Mouse (Mus musculus) heart, embryonic 16.5 days (tissue): ENCODE measurements around the gene Ankrd13c. TPM values are rescaled to one million over a fixed set of nuclear protein-coding genes. Genes with fewer than 3 reads are reported as not detected.

Source experiments
- ATAC-seq: fragments of 200-750 bp; cut with Nextera tagmentation; replicated peaks from 2 replicates; pipeline ENCODE4 v1.8.0; 2017; ENCODE audit warnings: moderate number of reproducible peaks; ENCODE audit not compliant: insufficient read depth, low FRiP score; ENCODE audit errors: extremely low read depth
- H3K27ac ChIP-seq: fragments of 300-500 bp; sonication (generic); 2 replicates; pipeline ENCODE4 v1.5.1; 2014; ENCODE audit warnings: mild to moderate bottlenecking, low read length, control low read depth, moderate library complexity
- H3K27me3 ChIP-seq: fragments of 300-500 bp; sonication (generic); 2 replicates; pipeline ENCODE4 v1.6.1; 2014; ENCODE audit warnings: low read length, mixed read lengths; ENCODE audit not compliant: control insufficient read depth, insufficient read depth
- H3K36me3 ChIP-seq: fragments of 300-500 bp; sonication (generic); 2 replicates; pipeline ENCODE4 v1.6.1; 2014; ENCODE audit not compliant: control insufficient read depth, insufficient read depth
- H3K4me1 ChIP-seq: fragments of 300-500 bp; sonication (generic); 2 replicates; pipeline ENCODE4 v1.6.1; 2014; ENCODE audit warnings: low read length, mixed read lengths; ENCODE audit not compliant: control insufficient read depth, insufficient read depth
- H3K4me2 ChIP-seq: fragments of 300-500 bp; sonication (generic); 2 replicates; pipeline ENCODE4 v1.6.1; 2014; ENCODE audit warnings: low read depth, mild to moderate bottlenecking, control low read depth, low read length
- H3K4me3 ChIP-seq: fragments of 300-500 bp; sonication (generic); 2 replicates; pipeline ENCODE4 v1.5.1; 2014; ENCODE audit warnings: mild to moderate bottlenecking, control low read depth, low read length
- H3K9ac ChIP-seq: fragments of 300-500 bp; sonication (generic); 2 replicates; pipeline ENCODE4 v1.6.1; 2014; ENCODE audit warnings: low read length, control low read depth
- H3K9me3 ChIP-seq: fragments of 300-500 bp; sonication (generic); replicated peaks from 2 replicates; pipeline ENCODE4 v1.6.1; 2016; ENCODE audit warnings: low read length; ENCODE audit not compliant: control insufficient read depth
- WGBS: fragments of 180-500 bp; shearing (Covaris S2); extraction: QIAGEN DNeasy Blood & Tissue Kit; methylation state at CpG from one replicate; pipeline ENCODE4 v1.1.7; 2014; 5-methylcytosine and 5-hydroxymethylcytosine counted together
- polyA plus RNA-seq: library from polyadenylated mRNA; unstranded; fragments of >200 nt; fragmentation: Nextera tagmentation; extraction: Ambion mirVana; gene quantifications from 2 replicates; pipeline ENCODE4 v1.2.1, GENCODE M21; 2015

Ankrd13c gene
- polyA plus RNA-seq, 1 experiment from 2014 or later: 17.1 TPM

DNA sequence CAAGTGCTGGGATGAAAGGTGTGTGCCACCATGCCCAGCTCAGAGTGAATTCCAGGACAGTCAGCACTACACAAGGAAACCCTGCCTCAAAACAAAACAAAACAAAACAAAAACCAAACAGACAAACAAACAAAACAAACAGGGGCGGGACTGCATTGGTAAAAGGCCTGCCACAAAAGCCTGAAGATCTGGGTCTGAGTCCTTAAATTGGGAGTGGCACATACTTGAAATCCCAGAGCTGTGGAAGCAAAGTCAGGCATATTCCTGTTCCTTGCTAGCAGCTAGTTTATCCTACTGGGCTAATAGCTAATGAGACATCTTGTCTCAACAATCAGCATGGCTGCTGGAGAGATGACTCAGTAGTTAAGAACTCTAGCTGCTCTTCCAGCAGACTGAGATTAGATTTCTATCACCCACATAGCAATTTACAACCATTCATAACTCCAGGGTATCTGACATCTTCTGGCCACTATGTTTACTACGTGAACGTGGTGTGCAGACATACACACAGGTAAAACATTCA is 12.7 kb upstream of the Ankrd13c start:
- Histone ChIP-seq H3K4me2 (no peak overlapping the region), H3K27me3 (no peaks in the 10 kb centered on the region), H3K9me3 (no peaks in the 10 kb centered on the region), H3K4me3 (no peak overlapping the region), H3K27ac (no peak overlapping the region), H3K4me1 (no peaks in the 10 kb centered on the region), H3K36me3 (no peaks in the 10 kb centered on the region), H3K9ac (no peak overlapping the region)
- ATAC-seq: no peak
- WGBS: 67% methylated on average over 3 of the region's 3 CpGs

DNA sequence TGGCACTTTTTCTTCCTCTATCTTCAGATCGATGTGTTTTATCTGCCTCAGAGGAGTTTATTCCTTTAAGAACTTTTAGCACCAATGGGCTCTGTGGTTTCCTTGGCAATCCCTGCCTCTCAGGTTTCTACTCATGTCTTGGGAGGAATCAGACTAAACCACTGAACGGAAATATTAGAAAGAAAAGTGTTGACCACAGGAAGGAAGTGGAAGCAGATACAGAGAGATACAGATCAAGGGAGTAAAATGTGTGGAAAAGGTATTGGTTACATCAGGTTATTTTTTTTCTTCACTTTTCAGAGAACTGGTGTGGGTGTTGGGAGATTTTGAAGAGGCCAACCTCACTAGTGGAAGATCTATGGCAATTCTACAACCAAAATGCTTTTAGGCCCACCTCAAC is 8.5 kb upstream of the Ankrd13c start:
- Histone ChIP-seq H3K27ac (no peak overlapping the region), H3K4me1 (no peaks in the 10 kb centered on the region), H3K4me3 (no peak overlapping the region), H3K9ac (no peak overlapping the region), H3K27me3 (no peaks in the 10 kb centered on the region), H3K9me3 (no peaks in the 10 kb centered on the region), H3K36me3 (no peaks in the 10 kb centered on the region), H3K4me2 (no peak overlapping the region)
- no peak for ATAC-seq
- 44% methylated on average over 2 of the region's 2 CpGs for WGBS

DNA sequence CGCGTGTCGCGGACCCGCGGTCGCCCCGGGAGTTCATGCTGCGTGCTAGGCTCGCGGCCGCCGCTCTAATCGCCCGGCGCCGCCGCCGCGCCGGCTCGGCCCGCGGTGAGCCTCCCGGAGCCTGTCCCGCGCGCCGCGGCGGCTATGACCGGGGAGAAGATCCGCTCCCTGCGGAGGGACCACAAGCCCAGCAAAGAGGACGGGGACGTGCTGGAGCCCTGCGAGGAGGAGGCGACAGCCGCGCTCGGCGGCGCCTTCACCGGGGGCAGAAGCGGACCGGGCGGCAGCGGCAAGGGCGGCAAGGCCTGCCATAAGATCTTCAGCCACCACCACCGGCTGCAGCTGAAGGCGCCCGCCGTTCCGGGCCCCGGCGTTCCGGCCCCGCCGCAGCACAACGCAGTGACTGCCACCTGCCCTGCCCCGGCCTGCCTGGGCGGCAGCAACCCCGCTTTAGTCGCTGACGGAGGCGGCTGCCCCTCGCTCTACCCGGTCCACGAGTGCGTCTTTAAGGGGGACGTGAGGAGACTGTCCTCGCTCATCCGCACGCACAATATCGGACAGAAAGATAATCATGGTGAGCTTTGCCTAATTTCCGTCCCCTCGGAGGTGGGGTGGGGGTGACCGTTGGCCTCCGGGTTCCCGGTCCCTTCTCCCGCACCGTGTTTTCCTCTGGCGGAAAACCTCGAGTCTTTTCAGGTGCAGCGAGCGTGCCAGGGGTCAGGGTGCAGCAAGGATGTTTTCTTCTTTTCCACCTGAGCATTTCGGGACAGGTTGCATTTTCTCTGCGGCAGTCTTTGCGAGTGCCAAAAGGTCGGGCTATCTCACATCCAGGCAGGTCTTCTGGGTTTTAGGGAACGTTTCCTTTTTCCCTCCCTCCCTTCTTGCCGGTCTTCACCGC is 593 bp downstream of the Ankrd13c start:
- under 1% methylated on average over 93 of the region's 93 CpGs for WGBS
- peak overlapping the region; percentile 81 for H3K9ac ChIP-seq
- peak; percentile 69 for ATAC-seq

DNA sequence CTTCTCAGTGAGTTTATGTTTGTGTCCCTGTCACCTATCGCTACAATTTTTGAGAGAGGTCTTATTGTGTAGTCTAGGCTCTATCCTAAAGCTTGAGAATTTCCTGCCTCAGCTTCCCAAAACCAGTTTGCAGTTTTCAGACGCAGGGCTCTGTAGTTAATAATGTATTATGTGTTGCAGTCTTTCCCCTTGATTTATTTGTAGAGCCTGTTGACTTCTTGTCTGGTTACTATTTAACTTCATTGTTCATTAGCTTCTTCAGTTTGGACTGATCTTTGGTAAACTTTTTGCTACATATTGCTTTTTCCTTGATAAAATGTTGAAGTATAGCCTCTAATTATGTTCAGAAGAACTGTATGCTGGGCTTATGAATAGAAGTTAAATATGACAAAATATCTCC is 5.7 kb downstream of the Ankrd13c start:
- Histone ChIP-seq H3K4me3 (no peak overlapping the region), H3K9me3 (no peaks in the 10 kb centered on the region), H3K27ac (no peak overlapping the region), H3K27me3 (no peaks in the 10 kb centered on the region), H3K4me1 (peaks cover 3% of the 10 kb centered on the region), H3K36me3 (no peaks in the 10 kb centered on the region; the same call in 1 of the 2 replicates), H3K4me2 (no peak overlapping the region), H3K9ac (no peak overlapping the region)
- ATAC-seq: no peak
- 85% methylated on average over 2 of the region's 2 CpGs for WGBS

More for the DNA sequence above, 593 bp downstream of the Ankrd13c start:
- no peaks in the 10 kb centered on the region for H3K27me3 ChIP-seq
- H3K4me2 ChIP-seq: peak overlapping the region; percentile 99
- no peaks in the 10 kb centered on the region for H3K9me3 ChIP-seq
- peak overlapping the region; percentile 97 for H3K27ac ChIP-seq
- H3K36me3 ChIP-seq: no peaks in the 10 kb centered on the region; the same call in 1 of the 2 replicates
- H3K4me1 ChIP-seq: peaks cover 6% of the 10 kb centered on the region
- H3K4me3 ChIP-seq: peak overlapping the region; percentile 88

GRCm38 (mm10) chr3:157955466-157955865 is 8.4 kb downstream of the Ankrd13c start:
- Histone ChIP-seq H3K27me3 (no peaks in the 10 kb centered on the region), H3K4me1 (no peaks in the 10 kb centered on the region), H3K4me3 (no peak overlapping the region), H3K36me3 (no peaks in the 10 kb centered on the region), H3K27ac (no peak overlapping the region), H3K9me3 (no peaks in the 10 kb centered on the region), H3K9ac (no peak overlapping the region), H3K4me2 (no peak overlapping the region)
- no peak for ATAC-seq
- WGBS: 84% methylated on average over 2 of the region's 2 CpGs

DNA sequence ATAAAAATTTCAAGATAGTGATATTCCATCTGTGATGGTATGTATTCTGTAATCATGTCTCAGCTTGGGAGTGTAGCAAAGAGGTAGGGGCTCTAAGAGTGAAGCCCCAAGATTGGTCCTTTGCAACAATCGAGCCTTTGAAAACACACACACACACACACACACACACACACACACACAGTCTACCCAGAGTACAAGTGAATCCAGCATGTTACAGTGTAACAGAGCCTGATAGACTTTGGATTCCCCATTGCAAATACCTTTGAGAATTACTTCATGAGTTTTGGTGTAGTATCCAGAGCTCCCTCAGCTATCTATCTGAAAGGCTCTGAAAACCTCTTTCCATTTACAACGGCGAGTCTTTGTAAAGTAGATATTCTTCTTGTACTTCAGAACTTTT is 9.2 kb downstream of the Ankrd13c start:
- no peaks in the 10 kb centered on the region for H3K36me3 ChIP-seq
- no peak overlapping the region for H3K27ac ChIP-seq
- H3K4me1 ChIP-seq: no peaks in the 10 kb centered on the region
- no peak for ATAC-seq
- no peak overlapping the region for H3K4me2 ChIP-seq
- no peak overlapping the region for H3K9ac ChIP-seq
- WGBS: 94% methylated on average over 3 of the region's 3 CpGs
- H3K9me3 ChIP-seq: no peaks in the 10 kb centered on the region
- H3K4me3 ChIP-seq: no peak overlapping the region
- H3K27me3 ChIP-seq: no peaks in the 10 kb centered on the region

DNA sequence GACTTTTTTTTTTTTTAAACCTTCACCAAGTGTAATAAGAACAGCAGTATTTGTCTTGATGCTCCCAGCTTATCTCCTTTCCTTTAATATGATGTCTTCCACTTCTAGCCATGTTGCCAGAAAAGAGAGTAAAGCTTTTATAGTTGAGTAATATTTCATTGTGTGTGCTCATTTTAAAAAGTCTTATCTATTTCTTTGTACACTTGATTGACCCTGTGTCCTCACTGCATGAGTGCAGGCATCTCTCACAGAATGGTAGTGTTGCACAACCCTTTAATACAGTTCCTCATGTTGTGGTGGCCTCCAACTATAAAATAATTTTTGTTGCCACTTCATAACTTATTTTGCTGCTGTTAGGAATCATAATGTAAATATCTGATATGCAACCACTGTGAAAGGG is 10.3 kb downstream of the Ankrd13c start:
- H3K4me3 ChIP-seq: no peak overlapping the region
- no peaks in the 10 kb centered on the region for H3K9me3 ChIP-seq
- H3K4me1 ChIP-seq: no peaks in the 10 kb centered on the region
- no peak overlapping the region for H3K4me2 ChIP-seq
- no peak overlapping the region for H3K9ac ChIP-seq
- no peaks in the 10 kb centered on the region for H3K36me3 ChIP-seq
- no peak for ATAC-seq
- no peaks in the 10 kb centered on the region for H3K27me3 ChIP-seq
- H3K27ac ChIP-seq: no peak overlapping the region

DNA sequence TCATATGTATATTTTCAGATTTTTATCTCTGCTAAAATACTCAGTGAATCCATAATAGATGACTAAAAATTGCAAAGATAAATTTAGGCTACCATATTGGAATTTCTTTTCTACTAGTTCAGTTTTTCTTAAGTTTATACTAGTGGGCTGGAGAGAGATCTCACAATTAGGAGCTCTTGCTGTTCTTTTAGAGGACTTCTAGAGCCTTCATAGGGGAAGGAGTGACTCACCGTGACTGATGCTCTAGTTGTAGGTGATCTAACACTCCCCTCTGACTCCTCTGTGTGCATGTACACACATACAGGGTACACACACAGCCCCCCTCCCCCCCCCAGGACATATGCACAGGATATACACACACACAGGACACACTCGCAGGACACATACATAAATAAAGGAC is 24.1 kb downstream of the Ankrd13c start:
- peaks cover 5% of the 10 kb centered on the region for H3K36me3 ChIP-seq
- ATAC-seq: no peak
- H3K4me2 ChIP-seq: no peak overlapping the region
- no peaks in the 10 kb centered on the region for H3K27me3 ChIP-seq
- no peak overlapping the region for H3K27ac ChIP-seq
- H3K9ac ChIP-seq: no peak overlapping the region
- H3K9me3 ChIP-seq: no peaks in the 10 kb centered on the region
- 95% methylated on average over 2 of the region's 2 CpGs for WGBS
- H3K4me3 ChIP-seq: no peak overlapping the region
- H3K4me1 ChIP-seq: no peaks in the 10 kb centered on the region

GRCm38 (mm10) chr3:157973236-157973635 is 26.2 kb downstream of the Ankrd13c start:
- WGBS: 97% methylated on average over 2 of the region's 2 CpGs
- H3K4me1 ChIP-seq: no peaks in the 10 kb centered on the region
- no peak for ATAC-seq
- no peak overlapping the region for H3K27ac ChIP-seq
- H3K9me3 ChIP-seq: no peaks in the 10 kb centered on the region
- H3K4me2 ChIP-seq: no peak overlapping the region
- no peak overlapping the region for H3K9ac ChIP-seq
- peaks cover 5% of the 10 kb centered on the region for H3K36me3 ChIP-seq
- H3K4me3 ChIP-seq: no peak overlapping the region
- no peaks in the 10 kb centered on the region for H3K27me3 ChIP-seq
